Mouse (Mus musculus) olfactory bulb, adult 2 months (tissue): ENCODE measurements around the gene Kazn.

ENCODE experiments used
- CTCF ChIP-seq: fragments of 200-500 bp; IDR thresholded peaks from 2 replicates; pipeline ENCODE4 v1.5.1; 2012; ENCODE audit warnings: low read depth, mild to moderate bottlenecking, low read length, moderate library complexity; ENCODE audit not compliant: insufficient read depth
- POLR2A ChIP-seq: fragments of 200-500 bp; IDR thresholded peaks from 2 replicates; pipeline ENCODE4 v1.6.1; 2012; ENCODE audit warnings: mild to moderate bottlenecking, low read depth, low read length, moderate library complexity; ENCODE audit not compliant: insufficient read depth

DNA sequence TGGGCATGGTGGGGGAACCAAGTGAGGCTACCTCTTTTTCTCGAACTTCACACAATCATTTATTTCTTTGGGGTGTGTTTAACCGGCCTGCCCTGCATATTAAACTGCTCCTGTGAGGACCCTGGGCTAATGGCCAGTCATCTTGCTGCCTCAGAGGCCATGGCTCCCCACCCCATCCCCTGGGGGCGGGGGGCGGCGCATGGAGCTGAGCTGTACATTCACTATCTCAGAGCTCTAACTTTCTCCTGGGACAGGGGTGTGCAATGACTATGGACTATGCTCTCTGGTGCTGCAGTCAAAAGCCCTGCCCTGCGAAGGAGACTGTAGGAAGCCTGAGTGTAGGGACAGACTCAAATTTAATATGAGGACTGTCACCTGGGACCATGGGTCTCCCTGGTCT, 22.2 kb downstream of the Kazn start:
- TF ChIP-seq POLR2A (no peak), CTCF (no peak)
